Mouse (Mus musculus) adrenal gland, adult 18-20 months (tissue): Measurements from ENCODE around the gene Ankrd33b. TPM values are rescaled to one million over a fixed set of nuclear protein-coding genes. Genes with fewer than 3 reads are reported as not detected.

Source experiments
- DNase-seq, 2 experiments: peaks; one replicate each; pipeline ENCODE4 v3.0.0; 2021 to 2022; ENCODE audit warnings: low spot score in 2 of 2
- total RNA-seq, 2 experiments: library from RNA; stranded (reverse); gene quantifications; 1 replicate in 1 of 2; 2 replicates in 1 of 2; pipeline ENCODE4 v1.2.3; 2021

Gene Ankrd33b
- total RNA-seq, 2 experiments from 2014 or later = 1.3 to 4.4 TPM

GRCm38 (mm10) chr15:31268148-31268547 lies 99.4 kb downstream of the Ankrd33b start:
- DNase-seq = no peak

DNA sequence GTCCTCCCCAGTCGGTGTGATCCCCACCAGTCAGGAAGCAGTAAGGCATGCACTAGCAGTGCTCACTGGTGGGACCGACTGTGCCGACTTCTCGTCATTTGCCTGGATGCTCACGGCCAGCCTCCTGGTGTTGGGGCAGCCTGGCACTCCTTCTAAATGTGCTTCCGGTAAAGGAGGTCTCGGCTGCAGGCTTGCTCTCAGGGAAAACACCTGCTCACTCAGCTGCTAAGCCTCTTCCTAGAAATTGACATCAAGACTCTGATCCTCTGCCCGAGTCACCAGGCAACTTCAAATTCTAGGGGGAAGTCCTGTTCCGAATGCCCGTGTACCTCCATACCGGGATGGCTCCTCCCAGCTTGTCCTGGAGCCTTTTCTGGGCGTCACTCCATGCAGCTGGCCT lies 101.7 kb downstream of the Ankrd33b start:
- no peak for DNase-seq

DNA sequence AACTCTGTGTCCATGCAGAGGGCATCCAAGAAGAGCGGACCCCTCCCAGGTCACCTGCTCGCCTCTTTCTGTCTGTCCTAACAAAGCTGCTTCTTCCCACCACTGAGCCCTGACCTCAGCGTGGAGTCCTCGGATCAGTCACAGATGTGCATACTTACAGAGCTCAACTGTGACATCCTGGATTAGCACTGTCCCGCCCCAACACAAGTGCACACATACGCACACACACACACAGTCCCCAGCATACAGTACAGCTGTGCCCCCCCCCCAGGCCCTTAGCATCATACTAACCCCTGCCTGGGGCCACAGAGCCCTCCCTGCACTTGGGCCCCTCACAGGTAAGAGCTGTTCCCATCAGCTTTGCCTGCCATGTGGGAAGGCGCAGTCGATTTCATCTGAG lies 102.1 kb downstream of the Ankrd33b start:
- DNase-seq = no peak

DNA sequence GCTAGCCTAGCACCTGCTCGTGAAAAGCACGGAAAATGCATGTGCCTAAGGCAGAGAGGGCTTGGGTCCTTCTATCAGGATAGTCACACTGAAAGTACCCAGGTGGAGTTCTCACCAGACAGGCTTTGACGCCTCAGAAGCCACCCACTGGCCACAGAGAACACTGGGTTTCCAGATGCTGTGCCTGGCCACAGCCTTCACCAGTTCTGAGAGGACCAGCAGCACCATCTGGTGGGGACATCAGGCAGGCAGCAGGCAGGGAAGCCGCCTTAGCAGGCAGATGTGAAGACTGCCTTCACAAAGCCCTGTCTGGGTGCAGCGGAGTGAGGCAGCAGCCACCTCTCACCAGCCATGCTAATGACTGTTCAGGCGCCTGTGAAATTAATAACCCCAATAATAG lies 102.7 kb downstream of the Ankrd33b start:
- peak; percentile 57 to 60 for DNase-seq

DNA sequence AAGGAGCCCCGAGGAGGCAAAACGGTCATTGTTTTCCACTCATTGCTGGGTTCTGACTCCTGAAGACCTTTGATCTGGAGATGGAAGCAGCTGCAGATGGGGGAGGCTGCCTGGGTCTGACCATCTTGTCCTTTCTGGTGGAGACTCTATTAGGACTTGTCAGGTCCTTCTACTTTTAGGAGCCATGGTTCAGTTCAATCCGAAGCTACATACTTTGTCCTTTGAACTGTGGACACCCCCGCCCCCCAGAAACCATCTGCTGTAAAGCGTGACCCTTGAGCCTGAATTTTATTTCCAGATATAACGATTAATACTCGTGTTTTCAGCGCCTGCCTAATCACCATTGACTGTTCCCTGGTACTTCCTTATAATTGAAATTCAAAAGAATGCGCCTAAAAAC lies 105.2 kb downstream of the Ankrd33b start:
- no peak for DNase-seq

DNA sequence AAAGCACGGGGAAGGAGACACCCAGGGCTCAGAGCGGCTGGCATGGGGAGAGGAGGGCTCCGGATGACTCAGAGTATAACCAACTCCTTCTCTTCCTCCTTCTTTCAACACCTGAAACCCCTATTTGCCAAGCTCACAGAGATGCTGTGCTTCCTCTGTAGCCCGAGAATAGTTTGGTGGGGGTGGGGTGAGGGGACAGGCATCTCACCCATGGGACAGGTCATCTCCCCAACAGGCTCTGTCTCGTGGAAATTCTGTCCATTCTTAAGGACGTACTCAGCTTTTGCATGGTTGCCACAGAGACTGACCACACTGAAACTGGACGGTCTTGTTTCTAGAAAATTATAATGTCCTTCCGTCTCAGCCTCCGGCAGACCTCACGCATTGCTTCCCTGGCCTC lies 106.4 kb downstream of the Ankrd33b start:
- no peak for DNase-seq

DNA sequence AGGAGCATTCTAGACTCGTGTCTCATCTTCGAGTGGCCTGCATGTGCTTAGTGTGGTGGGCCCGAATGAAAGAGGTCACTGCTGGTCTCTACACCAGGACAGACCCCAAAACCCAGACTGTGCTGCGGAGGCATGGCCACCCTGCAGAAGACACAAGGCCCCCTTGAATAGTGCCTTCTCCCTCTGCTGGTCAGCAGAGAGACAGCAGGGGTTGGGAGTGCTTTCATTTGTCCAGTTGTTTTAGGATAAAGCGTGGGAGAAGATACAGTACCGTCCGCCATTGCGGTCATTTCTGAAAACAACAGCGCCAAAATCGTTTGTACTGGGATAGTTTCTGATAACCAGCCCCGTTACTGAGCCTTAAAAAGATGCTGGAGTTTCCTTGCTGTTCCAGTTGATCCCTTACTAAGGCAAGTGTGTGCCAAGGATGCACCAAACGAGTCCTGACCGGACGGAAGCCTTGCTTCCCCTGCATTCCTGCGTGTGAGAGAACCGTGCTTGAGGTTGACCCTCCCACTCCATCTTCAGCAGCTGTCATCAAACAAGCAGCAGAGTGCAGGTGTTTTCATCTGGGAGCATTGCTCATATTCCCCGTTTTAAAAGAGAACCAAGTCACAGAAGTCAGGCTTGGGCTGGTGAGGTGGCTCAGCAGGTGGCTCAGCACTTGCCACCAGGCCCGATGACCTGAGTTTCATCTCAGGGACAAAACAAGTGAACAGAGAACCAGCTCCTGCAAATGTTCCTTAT lies 108.7 kb downstream of the Ankrd33b start:
- no peak for DNase-seq

DNA sequence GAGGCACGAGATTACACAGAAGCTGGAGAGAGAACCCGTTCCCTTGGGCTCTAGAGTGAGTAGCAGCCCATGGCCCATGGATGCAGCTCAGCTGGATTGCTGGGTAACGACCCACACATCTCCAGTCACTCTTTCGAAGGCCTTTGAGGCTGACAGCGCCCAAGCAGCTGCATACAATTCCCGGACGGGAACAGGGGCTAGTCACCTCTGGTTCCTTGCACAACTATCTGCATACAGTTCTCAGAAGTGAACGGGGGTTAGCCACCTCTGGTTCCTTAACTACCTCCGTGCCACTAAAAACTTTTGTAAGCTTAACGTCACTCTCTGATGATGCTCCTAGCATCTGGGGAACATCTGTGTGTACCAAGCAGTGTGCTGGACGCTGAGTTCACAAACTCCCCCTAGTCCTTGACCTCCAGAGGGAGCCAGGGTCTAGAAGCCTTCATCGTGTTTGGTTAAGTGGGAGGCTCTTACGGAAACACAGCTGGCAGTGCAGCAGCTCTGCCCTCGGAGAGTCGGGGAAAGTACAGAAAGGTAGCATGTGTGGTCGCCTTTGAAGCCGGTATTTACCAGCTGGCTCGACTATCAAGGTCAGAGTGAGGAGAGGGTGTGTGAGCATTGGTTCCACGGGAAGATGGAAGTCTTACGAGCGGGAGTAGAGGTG lies 109.4 kb downstream of the Ankrd33b start:
- DNase-seq = no peak

GRCm38 (mm10) chr15:31257329-31257728 lies 110.2 kb downstream of the Ankrd33b start:
- DNase-seq = no peak

DNA sequence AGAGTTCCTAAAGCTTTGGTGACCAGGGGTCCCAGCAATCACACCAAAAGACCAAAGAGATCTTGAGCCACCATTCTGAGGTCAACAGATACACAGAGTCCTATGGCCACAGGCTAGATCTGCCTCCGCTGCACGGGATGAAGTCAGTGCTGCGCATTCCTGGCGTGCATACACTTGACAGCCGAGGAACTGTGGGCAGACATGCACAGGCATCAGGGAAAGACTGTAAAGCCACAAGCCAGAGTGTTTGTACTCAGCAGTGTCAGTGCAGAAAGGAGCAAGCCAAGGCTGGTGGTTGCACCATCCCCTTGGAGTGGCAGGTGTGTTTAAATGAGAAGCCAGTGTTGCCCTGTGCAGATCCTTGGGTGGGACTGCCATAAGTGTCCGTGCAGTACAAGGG lies 111.8 kb downstream of the Ankrd33b start:
- no peak for DNase-seq

DNA sequence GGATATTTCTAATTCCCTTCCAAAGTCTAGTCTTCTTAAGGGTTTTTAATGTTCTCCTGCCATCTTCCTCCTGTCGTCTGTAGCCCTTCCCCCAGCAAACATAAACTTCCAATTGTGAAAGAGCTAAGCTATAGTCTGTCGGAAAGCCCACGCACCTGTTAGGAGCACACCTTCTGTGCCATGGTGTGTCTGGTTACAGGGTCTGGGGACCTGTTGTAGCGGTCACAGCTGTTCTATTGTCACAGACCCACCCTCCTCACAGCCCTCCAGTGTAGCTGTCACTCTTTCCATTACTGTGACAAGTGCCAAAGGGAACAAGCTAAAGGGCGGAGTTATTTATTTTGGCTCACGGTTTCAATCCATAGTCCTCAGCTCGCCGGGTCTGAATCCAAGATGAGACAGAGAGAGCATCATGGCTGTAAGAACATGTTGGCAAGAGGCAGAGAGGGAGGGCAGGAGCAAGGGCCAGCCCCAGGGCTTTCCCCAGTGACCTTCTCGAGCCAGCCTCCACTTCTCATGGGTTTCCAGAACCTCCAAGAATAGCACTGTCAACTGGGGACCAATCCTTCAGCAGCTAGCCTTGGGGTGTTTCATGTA lies 112.5 kb downstream of the Ankrd33b start:
- DNase-seq = no peak

DNA sequence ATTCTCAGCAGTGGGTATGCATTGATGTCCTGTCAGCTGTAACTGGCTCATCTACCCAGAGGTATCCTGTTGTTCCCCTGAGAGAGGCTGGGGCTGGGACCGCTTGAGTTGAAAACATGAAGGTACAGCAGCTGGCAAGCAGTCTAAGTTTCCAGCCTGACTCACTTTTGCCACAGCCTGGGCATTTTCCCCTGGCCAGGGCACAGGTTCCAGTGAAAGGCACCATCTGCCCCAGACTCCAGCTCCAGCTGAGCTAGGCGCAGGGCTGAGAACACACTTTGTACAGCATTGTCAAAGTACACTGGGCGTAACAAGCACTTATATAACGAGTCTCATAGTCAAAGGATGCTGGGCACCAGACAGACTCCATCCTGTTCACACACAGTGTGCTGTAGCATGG lies 113.6 kb downstream of the Ankrd33b start:
- DNase-seq = no peak

GRCm38 (mm10) chr15:31253380-31253779 lies 114.1 kb downstream of the Ankrd33b start:
- no peak for DNase-seq

DNA sequence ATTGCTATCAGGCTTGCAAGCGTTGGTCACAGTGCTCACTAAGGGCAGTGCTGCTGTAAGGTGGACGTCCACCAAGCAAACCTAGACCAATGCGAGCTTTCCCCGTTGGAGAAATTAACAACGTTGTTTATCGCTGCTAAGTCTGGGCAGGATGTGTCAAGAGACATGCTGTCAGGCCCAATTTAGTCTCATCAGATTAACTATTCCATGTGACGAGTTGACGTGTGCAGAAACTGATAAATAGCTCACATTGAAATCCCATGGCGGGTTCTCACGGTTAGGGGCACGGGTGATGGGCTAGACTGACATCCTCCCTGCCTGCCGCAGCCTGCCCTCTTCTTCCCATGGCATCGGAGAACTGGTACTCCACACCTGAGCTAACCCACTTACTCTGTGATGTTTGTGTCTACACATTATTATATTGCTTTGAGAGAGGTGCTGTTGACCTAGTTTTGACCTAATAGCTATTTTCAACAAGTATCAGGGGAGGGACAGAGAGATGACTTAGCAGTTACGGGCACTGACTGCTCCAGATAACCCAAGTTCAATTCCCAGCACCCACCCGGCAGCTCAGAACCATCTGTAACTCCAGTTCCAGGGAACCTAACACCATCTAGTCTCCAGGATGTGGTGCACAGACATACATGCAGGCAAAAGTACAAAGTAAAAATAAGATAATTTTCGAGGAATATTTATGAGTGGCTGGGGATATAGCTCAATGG lies 114.8 kb downstream of the Ankrd33b start:
- DNase-seq = no peak

DNA sequence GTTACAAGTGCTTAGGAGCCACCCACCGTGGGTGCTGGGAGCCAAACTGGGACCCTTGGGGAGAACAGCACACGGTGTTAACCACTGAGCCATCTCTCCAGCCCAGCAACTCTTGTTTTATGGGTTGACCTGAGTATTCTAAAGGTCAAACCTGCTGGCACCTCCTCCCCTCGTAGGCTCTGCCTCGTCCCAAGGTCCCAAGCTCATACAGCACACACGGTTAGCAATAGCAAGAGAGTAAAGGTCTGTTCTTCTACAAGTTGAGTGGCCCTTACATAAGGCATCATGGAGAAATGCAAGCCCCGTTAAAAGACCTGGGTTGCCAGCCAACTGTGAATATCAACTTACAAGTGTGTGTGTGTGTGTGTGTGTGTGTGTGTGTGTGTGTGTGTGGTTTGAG lies 116.3 kb downstream of the Ankrd33b start:
- no peak for DNase-seq

DNA sequence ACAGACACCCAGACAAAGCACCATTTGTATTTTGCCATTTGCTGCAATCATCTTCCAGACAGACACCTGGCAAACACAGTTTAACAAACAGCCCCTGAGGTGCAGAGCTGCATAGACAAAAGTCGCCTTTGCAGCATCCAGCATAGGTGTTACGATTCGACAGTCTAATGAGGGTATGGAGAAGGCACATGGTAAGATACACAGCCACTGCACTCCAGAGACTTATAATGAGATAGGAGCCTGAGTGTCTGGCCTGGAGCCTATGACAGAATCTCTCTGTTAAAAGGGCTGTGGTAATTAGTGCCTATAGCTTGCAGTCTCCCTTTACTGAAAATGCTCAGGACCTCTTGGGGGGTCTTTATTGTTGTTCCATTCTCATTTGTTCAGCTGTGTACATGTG lies 116.8 kb downstream of the Ankrd33b start:
- DNase-seq = no peak

GRCm38 (mm10) chr15:31250027-31250426 lies 117.5 kb downstream of the Ankrd33b start:
- no peak for DNase-seq

- no peak for DNase-seq
Measured at GRCm38 (mm10) chr15:31248882-31249281, 118.6 kb downstream of the Ankrd33b start.

DNA sequence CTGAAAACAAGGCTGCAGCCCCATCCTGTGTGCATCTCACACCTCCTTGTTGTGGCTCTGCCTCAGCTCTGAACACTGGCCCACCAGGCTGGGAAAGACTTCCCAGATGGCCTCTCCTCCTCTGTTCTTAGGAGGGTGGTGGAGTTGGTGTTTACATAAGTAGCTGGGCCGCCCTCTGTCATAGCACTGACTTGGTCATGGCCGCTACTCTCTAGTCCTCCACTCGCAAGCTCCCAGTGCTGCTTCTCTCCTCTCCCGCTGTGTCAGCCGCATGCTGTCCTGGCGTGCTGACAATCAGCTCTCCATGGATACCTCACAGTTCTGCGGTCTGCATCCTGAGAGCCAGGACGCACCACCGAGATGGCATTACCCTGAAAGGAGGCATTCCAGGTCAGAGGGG lies 120.5 kb downstream of the Ankrd33b start:
- DNase-seq = no peak

DNA sequence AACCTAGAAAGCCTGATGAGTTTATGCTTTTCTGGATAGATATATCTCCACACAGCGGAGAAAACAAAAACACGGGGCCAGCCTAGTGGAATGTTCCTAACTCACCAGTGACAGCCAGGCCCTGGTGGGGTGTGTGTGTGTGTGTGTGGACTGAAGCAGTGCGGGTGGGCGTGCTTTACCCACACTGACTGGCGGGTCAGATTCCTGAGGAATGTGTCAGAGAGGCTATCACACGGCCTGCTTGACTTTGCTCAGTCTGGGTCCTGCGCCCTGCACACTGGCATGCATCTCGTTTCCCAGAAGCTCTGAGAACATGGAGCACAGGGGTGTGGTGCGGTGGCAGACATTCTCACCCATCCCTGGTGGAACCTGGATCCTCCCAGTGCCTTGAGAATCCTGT lies 121.6 kb downstream of the Ankrd33b start:
- no peak for DNase-seq

DNA sequence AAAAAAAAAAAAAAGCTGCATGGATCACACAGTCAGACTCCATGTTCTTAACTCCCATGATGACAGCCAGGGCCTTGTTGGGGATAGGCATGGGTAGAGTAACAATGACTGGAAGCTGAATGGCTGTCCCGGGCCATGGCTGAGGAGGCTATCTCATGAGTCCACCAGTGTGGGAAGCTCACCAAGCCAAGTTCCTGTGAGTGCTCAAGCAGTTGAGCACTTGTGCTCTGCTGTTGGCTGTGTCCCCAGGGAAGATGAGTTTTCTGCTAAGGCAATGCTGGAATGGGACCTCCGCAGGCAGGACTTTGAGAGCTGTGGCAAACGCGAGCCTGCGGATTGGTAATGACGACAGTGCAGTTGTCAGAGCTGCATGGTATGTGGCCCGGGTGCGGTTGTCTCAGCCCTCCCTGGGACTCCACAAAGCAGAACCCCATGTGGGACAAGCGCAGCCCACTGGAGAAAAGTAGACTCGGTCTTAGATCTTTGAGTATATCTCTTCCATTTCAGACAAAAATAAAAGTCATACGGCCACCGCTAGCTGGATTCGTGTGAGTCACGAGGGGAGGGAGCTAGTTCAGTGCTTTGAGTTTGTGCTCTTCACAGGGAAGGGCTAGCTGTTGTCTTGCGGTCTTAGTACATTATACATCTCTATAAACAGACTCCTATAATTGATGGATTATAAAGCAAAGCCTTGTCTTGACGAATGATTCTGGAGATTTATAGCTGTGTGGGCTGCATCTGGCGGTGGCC lies 122.7 kb downstream of the Ankrd33b start:
- no peak for DNase-seq
